Mouse (Mus musculus) yolk sac, embryonic 10.5 days (tissue): ENCODE measurements around the gene Olfr1085.
"Not testable (repeated sequence)": the region's sequence is repeated elsewhere in the genome, so short reads cannot be mapped to it uniquely, and the experiment has no call there.

Experiments
- DNase-seq: peaks from one replicate; pipeline ENCODE4 v3.0.0-alpha.2; 2017; ENCODE audit warnings: low spot score

The Olfr1085 gene

GRCm38 (mm10) chr2:86661919-86662318 lies at the start of gene Olfr1085:
Gene Olfr1085, minus strand, starts transcription at chr2:86662019.
- no peak for DNase-seq

GRCm38 (mm10) chr2:86698295-86698694 lies 36.5 kb upstream of the Olfr1085 start, which contains the start of gene Olfr1087:
Gene Olfr1087, minus strand, starts transcription at chr2:86698395.
- DNase-seq = no peak

GRCm38 (mm10) chr2:86679992-86680391 lies 18.2 kb upstream of the Olfr1085 start, which contains the start of gene Olfr1086:
Gene Olfr1086, minus strand, starts transcription at chr2:86680092.
- DNase-seq = no peak

GRCm38 (mm10) chr2:86639625-86640024 lies 22.2 kb downstream of the Olfr1085 start, which contains the start of gene Olfr1084:
Gene Olfr1084, minus strand, starts transcription at chr2:86639725.
- not testable (repeated sequence) for DNase-seq
